Mouse (Mus musculus) hindbrain, postnatal 0 days (tissue): Measurements from ENCODE around the gene Ap1ar. TPM values are rescaled to one million over a fixed set of nuclear protein-coding genes. Genes with fewer than 3 reads are reported as not detected.

Experiments
- ATAC-seq: fragments of 200-750 bp; cut with Nextera tagmentation; 2 replicates; pipeline ENCODE4 v1.8.0; 2017; ENCODE audit warnings: mild to moderate bottlenecking, moderate TSS enrichment, moderate library complexity
- DNase-seq: peaks from one replicate; pipeline ENCODE4 v3.0.0-alpha.2; 2015; ENCODE audit warnings: low spot score
- H3K27ac ChIP-seq: fragments of 300-500 bp; sonication (generic); 2 replicates; pipeline ENCODE4 v1.5.1; 2014; ENCODE audit warnings: mild to moderate bottlenecking
- H3K27me3 ChIP-seq: fragments of 300-500 bp; sonication (generic); 2 replicates; pipeline ENCODE4 v1.6.1; 2014; ENCODE audit warnings: low read length, mixed read lengths; ENCODE audit not compliant: insufficient read depth
- H3K36me3 ChIP-seq: fragments of 300-500 bp; sonication (generic); 2 replicates; pipeline ENCODE4 v1.6.1; 2014; ENCODE audit warnings: low read length, mixed read lengths; ENCODE audit not compliant: insufficient read depth
- H3K4me1 ChIP-seq: fragments of 300-500 bp; sonication (generic); 2 replicates; pipeline ENCODE4 v1.6.1; 2014; ENCODE audit warnings: antibody characterized with exemption, low read length, mixed read lengths; ENCODE audit not compliant: insufficient read depth
- H3K4me2 ChIP-seq: fragments of 300-500 bp; sonication (generic); 2 replicates; pipeline ENCODE4 v1.6.1; 2014; ENCODE audit warnings: low read depth, mild to moderate bottlenecking, low read length, moderate library complexity, mixed read lengths
- H3K4me3 ChIP-seq: fragments of 300-500 bp; sonication (generic); 2 replicates; pipeline ENCODE4 v1.5.1; 2014; ENCODE audit warnings: low read length
- H3K9ac ChIP-seq: fragments of 300-500 bp; sonication (generic); replicated peaks from 2 replicates; pipeline ENCODE4 v1.6.1; 2014; ENCODE audit warnings: mild to moderate bottlenecking, low read length, moderate library complexity, mixed read lengths
- H3K9me3 ChIP-seq: fragments of 300-500 bp; sonication (generic); 2 replicates; pipeline ENCODE4 v1.6.1; 2016; ENCODE audit warnings: low read length, mixed read lengths
- CTCF ChIP-seq: IDR thresholded peaks from 2 replicates; pipeline ENCODE4 v1.5.1; 2016; ENCODE audit warnings: antibody characterized with exemption, control low read depth, low read depth
- WGBS: fragments of 180-500 bp; shearing (Covaris S2); extraction: QIAGEN DNeasy Blood & Tissue Kit; methylation state at CpG from one replicate; pipeline ENCODE4 v1.1.7; 2014; 5-methylcytosine and 5-hydroxymethylcytosine counted together
- polyA plus RNA-seq: library from polyadenylated mRNA; unstranded; fragments of >200 nt; fragmentation: Nextera tagmentation; extraction: Ambion mirVana; gene quantifications from 2 replicates; pipeline ENCODE4 v1.2.1, GENCODE M21; 2015
- total RNA-seq: library from RNA; depleted of rRNA; stranded (reverse); fragments of >200 nt; gene quantifications from 2 replicates; pipeline ENCODE4 v1.2.3, GENCODE M21; 2014; rRNA removed

Gene Ap1ar
- total and polyA plus RNA-seq, 2 experiments from 2014 or later = 69.7 to 77.8 TPM

- Histone ChIP-seq H3K4me3 (no peak overlapping the region), H3K4me2 (no peak overlapping the region), H3K9me3 (no peaks in the 10 kb centered on the region), H3K36me3 (no peaks in the 10 kb centered on the region), H3K9ac (no peak overlapping the region), H3K27ac (no peak overlapping the region), H3K27me3 (no peaks in the 10 kb centered on the region), H3K4me1 (no peaks in the 10 kb centered on the region)
- 76% methylated on average over 3 of the region's 3 CpGs for WGBS
- ATAC-seq (no peak), DNase-seq (no peak)
- TF ChIP-seq CTCF = no peak
These were observed 71.4 kb downstream of the Ap1ar start for GRCm38 (mm10) chr3:127765971-127766370.

- H3K27me3 ChIP-seq = no peaks in the 10 kb centered on the region
- no peak overlapping the region for H3K27ac ChIP-seq
- no peak overlapping the region for H3K4me2 ChIP-seq
- 63% methylated on average over 5 of the region's 5 CpGs for WGBS
- H3K4me3 ChIP-seq = no peak overlapping the region
- DNase-seq (no peak), ATAC-seq (no peak)
- no peak for TF ChIP-seq CTCF
- no peaks in the 10 kb centered on the region for H3K4me1 ChIP-seq
- H3K36me3 ChIP-seq = no peaks in the 10 kb centered on the region
- H3K9ac ChIP-seq = no peak overlapping the region
- no peaks in the 10 kb centered on the region for H3K9me3 ChIP-seq
These were observed 72.8 kb downstream of the Ap1ar start for GRCm38 (mm10) chr3:127764541-127764940.

GRCm38 (mm10) chr3:127763076-127763612, 74.2 kb downstream of the Ap1ar start:
- Histone ChIP-seq H3K4me3 (no peak overlapping the region), H3K36me3 (no peaks in the 10 kb centered on the region), H3K9ac (no peak overlapping the region), H3K27me3 (no peaks in the 10 kb centered on the region), H3K27ac (no peak overlapping the region), H3K4me2 (no peak overlapping the region), H3K9me3 (no peaks in the 10 kb centered on the region), H3K4me1 (no peaks in the 10 kb centered on the region)
- peak; percentile 74 for DNase-seq
- 25% methylated on average over 7 of the region's 7 CpGs for WGBS
- ATAC-seq = no peak
- peak; percentile 83 for TF ChIP-seq CTCF

GRCm38 (mm10) chr3:127762403-127762802, 74.9 kb downstream of the Ap1ar start:
- H3K9ac ChIP-seq = no peak overlapping the region
- DNase-seq (no peak), ATAC-seq (no peak)
- no peak overlapping the region for H3K4me3 ChIP-seq
- H3K4me1 ChIP-seq = no peaks in the 10 kb centered on the region
- no peaks in the 10 kb centered on the region for H3K9me3 ChIP-seq
- no peak overlapping the region for H3K27ac ChIP-seq
- H3K4me2 ChIP-seq = no peak overlapping the region
- TF ChIP-seq CTCF = no peak
- H3K27me3 ChIP-seq = no peaks in the 10 kb centered on the region; the same call in 1 of the 2 replicates
- H3K36me3 ChIP-seq = no peaks in the 10 kb centered on the region
- 68% methylated on average over 8 of the region's 8 CpGs for WGBS

GRCm38 (mm10) chr3:127759212-127759611, 78.1 kb downstream of the Ap1ar start:
- ATAC-seq = no peak
- H3K27me3 ChIP-seq = no peaks in the 10 kb centered on the region; the same call in 1 of the 2 replicates
- peak; percentile 78 for TF ChIP-seq CTCF

GRCm38 (mm10) chr3:127758806-127759205, 78.5 kb downstream of the Ap1ar start:
- H3K4me1 ChIP-seq = no peaks in the 10 kb centered on the region
- H3K36me3 ChIP-seq = no peaks in the 10 kb centered on the region
- H3K9me3 ChIP-seq = no peaks in the 10 kb centered on the region
- H3K27ac ChIP-seq = no peak overlapping the region
- no peak for TF ChIP-seq CTCF
- H3K9ac ChIP-seq = no peak overlapping the region
- no peak overlapping the region for H3K4me2 ChIP-seq
- H3K4me3 ChIP-seq = no peak overlapping the region
- H3K27me3 ChIP-seq = no peaks in the 10 kb centered on the region; the same call in 1 of the 2 replicates
- DNase-seq = no peak
- peak; percentile 38; the same call in 1 of the 2 replicates for ATAC-seq
- WGBS = 33% methylated on average over 4 of the region's 4 CpGs

More at GRCm38 (mm10) chr3:127759212-127759611, 78.1 kb downstream of the Ap1ar start:
- H3K4me2 ChIP-seq = no peak overlapping the region
- no peak overlapping the region for H3K4me3 ChIP-seq
- H3K27ac ChIP-seq = no peak overlapping the region
- no peaks in the 10 kb centered on the region for H3K9me3 ChIP-seq
- 16% methylated on average over 8 of the region's 8 CpGs for WGBS
- H3K9ac ChIP-seq = no peak overlapping the region
- no peaks in the 10 kb centered on the region for H3K4me1 ChIP-seq
- H3K36me3 ChIP-seq = no peaks in the 10 kb centered on the region
- DNase-seq = peak; percentile 87

GRCm38 (mm10) chr3:127757886-127758301, 79.4 kb downstream of the Ap1ar start:
- no peaks in the 10 kb centered on the region for H3K4me1 ChIP-seq
- H3K9me3 ChIP-seq = no peaks in the 10 kb centered on the region
- no peak for TF ChIP-seq CTCF
- no peaks in the 10 kb centered on the region for H3K36me3 ChIP-seq
- H3K4me3 ChIP-seq = no peak overlapping the region
- ATAC-seq = no peak
- no peak overlapping the region for H3K4me2 ChIP-seq
- peaks cover 6% of the 10 kb centered on the region for H3K27me3 ChIP-seq
- H3K27ac ChIP-seq = no peak overlapping the region
- no peak overlapping the region for H3K9ac ChIP-seq
- DNase-seq = no peak

Other genes with a start within 250 kb of the Ap1ar start
- 2.6 and 3.3 TPM in 2 replicates for gene Neurog2, start 204.4 kb downstream of the Ap1ar start, total RNA-seq
- 0.85 and 1.1 TPM in 2 replicates for gene Neurog2, start 204.4 kb downstream of the Ap1ar start, polyA plus RNA-seq
- 1.3 and 5.3 TPM in 2 replicates for gene Alpk1, start 57.0 kb downstream of the Ap1ar start, total RNA-seq
- 0.49 and 0.57 TPM in 2 replicates for gene Alpk1, start 57.0 kb downstream of the Ap1ar start, polyA plus RNA-seq
- gene Tifa, start 47.7 kb downstream of the Ap1ar start, total RNA-seq = 1.7 and 1.9 TPM in 2 replicates
- gene Tifa, start 47.7 kb downstream of the Ap1ar start, polyA plus RNA-seq = 3.6 and 3.8 TPM in 2 replicates
- gene Fam241a, start 58.8 kb upstream of the Ap1ar start, total RNA-seq = 4.5 and 6.1 TPM in 2 replicates
- gene Fam241a, start 58.8 kb upstream of the Ap1ar start, polyA plus RNA-seq = 6.0 and 6.5 TPM in 2 replicates